Mouse (Mus musculus): ENCODE measurements around the gene Tex26. TPM values are rescaled to one million over a fixed set of nuclear protein-coding genes. Genes with fewer than 3 reads are reported as not detected.

Tex26 gene
- polyA plus RNA-seq, 2 experiments from 2014 or later, result not detected

DNA sequence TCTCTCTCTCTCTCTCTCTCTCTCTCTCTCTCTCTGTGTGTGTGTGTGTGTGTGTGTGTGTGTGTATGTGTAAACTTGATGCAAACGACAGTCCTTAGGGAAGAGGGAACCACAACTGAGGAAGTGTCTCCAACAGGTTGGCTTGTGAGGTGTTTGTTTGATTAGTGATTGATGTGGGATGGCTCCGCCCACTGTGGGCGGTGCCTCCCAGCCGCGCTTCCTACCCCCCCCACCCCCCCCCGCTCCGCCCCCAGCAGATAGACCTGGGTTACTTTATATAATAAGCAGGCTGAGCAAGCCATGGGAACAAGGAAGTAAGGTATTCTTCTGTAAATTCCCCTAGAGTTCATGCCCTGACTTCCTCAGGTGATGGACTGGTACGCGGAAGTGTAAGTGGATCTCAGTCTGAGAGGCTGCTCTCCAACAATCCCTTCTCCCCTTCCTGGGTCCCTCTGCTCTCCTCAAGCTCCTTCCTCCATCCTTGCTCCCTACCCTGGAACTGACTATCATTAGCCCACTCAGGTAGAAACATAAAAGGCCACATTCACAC, 5.2 kb upstream of the Tex26 start:
- peak; percentile 67 for ATAC-seq

DNA sequence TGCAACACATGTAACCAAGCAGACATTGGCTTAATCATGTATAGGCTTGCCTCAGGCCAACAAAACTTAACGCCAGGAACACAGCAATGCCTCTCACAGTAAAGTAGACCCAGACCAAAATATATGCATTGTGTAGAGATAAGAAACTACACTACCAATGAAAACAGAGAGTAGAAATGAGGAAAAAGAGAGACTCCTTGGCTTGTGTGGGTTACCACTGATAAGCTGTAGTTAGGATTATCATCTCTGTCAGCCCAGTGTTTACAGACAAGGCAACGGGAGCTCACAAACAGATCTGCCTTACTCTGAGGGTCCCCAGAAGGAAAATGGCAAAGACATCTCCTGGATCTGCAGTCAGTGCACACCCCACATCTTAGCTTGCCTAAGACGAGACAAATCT, 2.9 kb upstream of the Tex26 start:
- ATAC-seq, result no peak

DNA sequence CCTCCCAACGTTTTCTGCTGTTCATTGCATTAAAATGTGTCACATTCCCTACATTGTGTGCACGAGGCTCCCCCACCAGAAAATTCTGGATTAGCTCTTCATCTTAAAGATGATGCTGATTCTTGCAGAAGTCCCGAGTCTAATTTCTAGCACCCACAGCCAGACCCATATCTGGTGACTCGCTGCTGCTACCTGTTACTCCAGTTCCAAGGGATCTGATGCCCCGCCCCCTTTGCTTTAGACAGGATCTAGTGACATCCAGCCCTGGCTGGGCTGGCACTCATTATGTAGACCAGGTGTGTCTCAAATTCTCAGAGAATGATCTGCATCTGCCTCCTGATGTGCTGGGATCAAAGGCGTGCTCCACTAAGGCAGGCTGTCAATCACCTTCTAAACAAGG, 2.3 kb upstream of the Tex26 start:
- no peak for ATAC-seq

DNA sequence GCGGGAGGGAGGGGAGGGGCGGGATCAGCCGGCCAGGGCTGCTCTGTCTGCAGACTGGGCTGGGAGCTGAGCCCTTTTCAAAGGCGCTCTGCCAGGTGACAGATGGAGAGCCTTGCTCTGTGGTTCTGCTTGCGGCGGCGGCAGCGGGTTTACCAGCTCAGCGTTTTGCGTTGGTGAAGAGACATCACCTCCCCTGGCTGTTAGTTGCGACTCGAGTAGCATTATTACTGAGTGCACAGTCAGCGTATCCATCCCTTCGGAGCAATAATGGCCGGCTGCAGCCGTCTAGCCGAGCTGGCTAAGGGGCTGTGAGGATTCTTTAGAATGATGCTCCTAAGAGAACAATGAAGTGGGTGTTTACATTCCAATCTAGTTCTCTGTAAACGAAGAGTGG, 717 bp downstream of the Tex26 start:
- ATAC-seq, result peak; percentile 32

DNA sequence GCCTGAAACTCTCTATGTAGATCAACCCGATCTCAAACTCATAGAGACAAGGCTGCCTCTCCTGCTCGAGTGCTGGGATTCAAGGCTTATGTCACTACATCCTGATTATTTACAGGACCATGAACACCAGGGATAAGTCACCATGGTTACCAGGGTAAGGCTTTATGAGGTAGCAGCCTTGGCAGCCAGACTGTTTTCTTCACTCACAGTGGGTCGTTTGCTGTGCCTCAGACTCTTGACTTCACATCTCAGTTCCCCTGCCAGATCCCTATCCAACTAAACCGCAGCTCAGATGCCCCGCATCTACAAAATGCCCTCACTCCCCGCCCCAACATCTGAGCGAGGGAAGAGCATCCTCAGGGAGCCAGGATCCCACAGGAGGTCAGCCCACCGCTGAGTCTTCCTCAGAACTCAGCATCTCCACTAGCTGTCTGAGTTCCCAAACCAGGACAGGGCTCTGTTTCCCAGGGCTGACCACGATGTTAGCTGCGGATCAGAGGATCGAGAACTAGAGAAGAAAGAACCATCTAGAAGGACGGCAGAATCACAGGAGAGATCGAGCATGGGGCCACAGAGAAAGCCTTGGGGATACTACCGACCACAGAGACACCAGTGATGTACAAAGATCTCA, 2.3 kb downstream of the Tex26 start:
- no peak for ATAC-seq

DNA sequence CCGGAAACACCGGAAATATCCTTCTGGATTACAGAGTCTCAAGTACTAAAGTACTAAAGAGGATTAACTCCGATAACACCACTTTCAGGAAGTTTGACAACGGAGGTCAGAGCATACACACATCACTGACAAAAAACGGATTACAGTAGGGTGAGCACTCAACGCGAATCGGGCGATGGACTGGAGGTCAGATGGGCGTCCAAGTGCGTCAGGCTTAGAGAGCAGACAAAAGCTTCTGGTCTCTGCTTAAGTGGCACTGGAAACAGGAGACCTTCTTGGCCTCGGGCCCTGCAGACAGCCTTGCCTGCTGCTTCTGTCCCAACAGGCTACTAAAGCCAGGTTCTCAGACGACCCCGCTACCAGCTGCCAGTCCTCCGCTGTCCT, 2.8 kb downstream of the Tex26 start:
- ATAC-seq, result no peak

DNA sequence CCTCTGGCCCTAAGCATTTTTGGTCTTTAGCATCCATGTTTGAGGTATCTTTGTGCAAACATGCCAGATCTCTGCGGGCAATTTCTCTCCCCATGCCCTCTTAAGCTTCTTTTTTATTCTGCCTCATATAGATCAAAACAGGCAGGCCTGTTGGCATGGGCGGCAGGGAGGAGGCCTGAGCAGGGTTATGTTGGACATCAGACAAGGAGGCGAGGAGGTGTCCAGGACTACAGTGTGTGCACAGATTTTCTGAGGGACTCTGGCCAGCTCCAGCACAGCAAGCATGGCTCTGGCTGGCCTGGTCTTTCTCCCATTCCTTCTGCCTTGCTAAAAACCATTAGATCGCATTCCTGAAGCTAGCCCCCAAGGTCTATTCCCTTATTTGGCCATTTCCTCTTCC, 5.0 kb downstream of the Tex26 start:
- no peak for ATAC-seq

DNA sequence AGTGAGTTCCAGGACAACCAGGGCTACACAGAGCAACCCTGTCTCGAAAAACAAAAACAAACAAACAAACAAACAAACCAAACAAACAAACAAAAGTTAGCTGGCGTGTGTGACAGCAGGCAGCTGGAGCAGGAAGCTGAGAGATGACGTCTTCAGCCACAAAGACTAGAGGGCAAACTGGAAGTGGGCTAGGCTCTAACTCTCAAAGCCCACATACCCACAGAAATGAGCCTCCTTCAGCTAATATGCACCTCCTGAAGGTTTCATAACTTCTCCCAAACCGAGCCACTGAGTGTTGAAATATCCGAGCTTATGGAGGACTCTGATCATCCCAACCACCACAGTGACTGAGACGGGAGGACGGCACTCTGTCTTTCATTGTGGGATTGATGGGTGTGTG, 7.0 kb downstream of the Tex26 start:
- ATAC-seq, result no peak

DNA sequence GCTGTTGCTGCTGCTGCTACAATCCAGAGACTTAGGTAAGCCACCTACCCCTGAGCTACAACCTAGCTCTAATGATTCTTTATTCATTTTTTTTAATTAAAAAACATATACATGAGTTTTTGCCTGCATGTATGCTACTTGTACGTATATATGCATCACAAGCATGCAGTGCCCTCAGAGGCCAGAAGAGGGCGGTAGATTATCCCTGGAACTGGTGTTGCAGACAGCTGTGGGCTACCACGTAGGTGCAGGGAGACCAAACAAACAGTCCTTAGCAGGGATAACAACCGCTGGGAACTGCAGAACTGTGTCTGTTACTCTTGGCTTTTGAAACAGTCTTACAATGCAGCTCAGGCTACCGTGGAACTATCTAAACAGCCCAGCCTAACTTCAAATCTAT, 8.3 kb downstream of the Tex26 start:
- no peak for ATAC-seq

DNA sequence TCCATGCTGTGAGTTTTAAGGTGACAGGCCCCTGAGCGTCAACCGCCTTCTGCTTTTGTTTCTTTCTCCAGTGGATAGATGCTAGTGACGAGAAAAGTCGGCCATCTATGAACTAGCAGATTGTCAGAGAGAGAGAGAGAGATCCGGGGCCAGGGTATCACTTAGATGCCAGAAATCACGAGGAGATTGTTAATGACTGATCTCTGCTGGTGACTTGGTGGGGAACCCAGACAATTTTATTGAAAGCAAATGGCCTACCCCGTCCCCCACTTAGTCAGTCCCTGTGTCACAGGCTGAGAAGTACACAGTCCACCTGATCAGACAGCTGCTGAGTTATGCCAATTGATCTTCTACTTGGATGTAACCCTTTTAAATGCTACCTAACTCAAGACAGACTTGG, 9.9 kb downstream of the Tex26 start:
- ATAC-seq, result no peak

DNA sequence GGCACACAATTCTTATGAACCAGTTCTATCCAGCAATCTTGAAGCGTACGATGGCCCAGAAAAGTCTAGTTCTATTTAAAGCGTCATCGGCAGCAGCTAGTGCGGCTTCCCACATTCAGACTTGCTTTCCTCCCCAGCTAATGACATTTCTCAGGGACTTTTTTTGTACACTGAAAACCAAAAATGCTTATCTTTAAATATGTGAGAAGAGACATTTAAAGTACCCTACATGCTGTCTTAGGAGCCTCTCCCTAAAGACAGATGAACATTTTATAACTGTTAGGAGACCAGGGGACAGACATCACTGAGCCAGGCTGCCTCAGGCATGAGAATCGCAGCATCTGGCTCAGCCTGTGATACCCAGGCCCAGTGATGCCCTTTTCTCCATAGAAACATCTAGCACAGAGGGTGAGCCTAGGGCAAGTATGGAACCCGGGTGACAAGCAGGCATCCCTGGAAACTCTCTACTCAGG, 11.8 kb downstream of the Tex26 start:
- ATAC-seq, result no peak

DNA sequence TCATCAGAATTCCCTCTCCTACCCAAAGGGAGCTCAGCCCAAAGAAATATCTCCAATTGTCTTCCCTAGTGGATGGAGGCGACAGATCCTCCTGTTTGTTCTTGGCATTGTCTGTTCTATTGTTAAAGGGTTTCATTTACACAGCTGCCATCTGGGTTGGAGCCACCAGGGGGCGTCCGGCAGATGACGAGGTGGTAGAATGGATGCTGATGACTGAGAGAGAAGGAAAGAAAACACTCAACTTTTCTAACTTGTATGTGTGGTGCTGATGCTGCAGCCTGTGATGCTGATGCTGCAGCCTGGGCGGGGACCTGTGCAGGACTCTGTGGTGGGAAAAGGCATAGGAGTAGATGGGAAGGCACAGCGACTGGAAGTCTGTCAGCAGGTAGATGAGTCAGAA, 14.8 kb downstream of the Tex26 start:
- ATAC-seq, result peak; percentile 84

DNA sequence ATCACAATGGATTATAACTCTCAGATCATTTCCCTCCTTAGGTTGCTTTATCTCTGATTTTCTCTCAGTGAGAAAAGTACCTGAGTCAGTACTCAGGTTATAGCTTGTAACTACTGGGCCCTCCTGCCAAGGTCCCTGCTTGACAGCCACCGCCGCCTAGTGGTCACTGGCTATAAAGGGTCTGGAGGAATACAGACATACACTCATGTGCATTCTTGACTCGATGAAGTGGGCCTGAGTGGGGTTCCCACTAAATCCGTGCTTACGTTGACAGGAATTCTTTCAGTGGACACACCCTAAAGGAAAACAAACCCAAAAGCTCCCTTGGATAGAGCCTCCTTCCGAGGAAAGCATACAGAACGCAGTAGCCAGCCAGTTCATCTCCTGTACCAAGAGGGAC, 17.1 kb downstream of the Tex26 start:
- no peak for ATAC-seq

DNA sequence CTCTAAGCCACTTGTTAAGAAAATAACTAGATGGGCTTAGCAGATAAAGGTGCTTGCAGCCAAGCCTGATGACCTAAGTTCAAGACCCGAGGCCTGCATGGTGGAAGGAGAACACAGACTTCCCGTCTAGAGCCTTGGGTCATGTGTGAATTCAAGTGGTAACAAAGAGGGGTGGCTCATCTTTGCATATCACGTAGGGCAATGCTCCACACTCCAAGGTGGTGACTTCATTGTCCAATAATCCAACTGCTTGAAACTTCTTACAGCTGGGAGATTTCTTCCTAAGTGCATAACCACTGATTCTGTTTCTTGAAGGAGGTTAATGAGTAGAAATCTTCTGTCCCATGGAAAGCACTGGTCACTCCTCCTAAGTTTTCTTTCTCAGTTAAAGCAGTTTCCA, 22.6 kb downstream of the Tex26 start:
- ATAC-seq, result no peak

DNA sequence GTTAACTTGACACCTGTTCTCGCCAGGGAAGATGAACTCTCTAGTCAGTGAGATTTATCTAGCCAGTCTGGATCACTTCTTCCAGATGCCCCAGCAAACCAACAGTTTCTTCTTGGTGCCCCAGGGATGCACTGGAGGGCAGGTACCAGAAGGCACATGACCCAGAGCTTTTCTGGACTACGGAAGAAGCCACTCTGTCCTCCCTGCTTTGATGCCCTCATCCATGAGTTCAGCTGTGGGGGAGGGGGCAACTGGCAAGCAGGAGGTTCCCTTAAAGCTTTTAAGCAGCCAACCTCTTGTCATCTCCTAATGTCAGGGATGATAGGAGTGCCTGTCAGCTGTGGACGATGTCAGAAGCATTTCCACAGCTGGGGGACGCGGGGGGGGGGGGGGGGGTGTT, 25.8 kb downstream of the Tex26 start:
- ATAC-seq, result no peak

DNA sequence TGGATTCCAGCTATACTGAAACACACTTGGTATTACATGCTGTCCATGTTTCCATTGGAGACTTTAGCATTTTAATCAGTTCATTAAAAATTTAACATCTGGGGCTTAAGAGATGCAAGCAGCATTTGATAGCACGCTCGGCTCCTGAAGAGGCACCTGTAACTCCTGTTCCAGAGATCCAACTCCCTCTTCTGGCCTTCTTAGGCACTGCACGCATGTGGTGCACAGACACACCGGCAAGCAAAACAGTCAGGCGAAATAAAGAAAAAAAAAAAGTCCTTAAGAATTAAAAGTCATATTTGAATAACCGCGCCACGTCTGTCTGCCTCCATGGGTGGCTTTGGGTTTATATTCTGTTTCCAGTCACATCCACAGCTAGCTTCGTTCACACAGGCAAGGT, 34.7 kb downstream of the Tex26 start:
- no peak for ATAC-seq

DNA sequence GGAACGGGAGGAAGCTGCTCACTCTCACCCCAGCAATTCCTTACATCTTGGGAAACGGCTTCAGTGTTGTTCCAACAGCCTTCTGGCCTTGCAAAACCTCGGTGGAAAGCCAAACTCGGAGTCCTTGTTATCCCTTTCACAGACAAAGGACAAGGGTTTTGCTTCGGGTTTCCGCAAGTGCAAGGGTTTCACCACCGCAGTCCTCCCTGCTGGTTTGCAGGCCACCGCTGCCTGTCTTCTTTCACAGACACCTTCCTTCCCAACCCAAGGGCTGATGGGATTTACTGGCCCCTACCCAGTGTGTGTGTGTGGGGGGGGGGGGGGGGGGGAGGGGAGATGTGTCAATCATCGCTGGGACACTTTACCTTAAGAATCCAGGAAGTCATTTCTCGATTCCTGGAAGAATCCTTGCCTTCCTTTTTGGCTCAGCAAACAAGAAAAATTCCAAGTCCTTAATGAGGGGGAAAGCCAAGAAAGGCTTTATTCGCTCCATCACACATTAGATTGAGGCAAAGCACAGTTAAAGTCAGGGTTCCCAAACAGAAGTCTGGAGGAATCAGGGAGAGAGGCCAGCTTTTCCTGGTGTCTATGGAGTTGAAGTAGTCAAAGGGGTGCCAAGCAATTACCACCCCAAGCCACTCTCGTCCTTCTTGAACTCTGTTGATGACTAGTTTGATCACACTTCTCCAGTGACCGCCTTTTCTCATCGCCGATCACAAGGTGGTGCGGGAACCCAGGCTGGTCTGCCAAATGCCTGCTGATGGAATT, 35.4 kb downstream of the Tex26 start:
- no peak for ATAC-seq

DNA sequence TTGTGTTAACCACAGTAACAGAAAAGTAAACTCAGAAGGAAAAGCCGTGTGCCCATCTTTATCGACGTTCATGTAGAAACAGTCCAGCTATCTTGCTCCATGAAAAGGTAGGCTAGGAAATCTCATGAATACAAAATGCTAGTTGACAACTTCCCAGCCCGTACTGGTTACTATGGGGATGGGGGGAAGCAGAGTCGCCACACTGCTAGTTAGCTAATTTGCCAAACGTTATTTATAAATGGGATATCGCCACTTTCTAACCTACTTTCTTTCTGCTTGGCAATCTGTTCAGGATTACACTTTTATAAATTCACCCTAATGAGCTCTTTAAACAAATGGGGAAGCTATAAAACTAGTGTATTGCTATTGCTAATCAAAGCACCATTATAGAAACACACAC, 42.5 kb downstream of the Tex26 start:
- no peak for ATAC-seq

DNA sequence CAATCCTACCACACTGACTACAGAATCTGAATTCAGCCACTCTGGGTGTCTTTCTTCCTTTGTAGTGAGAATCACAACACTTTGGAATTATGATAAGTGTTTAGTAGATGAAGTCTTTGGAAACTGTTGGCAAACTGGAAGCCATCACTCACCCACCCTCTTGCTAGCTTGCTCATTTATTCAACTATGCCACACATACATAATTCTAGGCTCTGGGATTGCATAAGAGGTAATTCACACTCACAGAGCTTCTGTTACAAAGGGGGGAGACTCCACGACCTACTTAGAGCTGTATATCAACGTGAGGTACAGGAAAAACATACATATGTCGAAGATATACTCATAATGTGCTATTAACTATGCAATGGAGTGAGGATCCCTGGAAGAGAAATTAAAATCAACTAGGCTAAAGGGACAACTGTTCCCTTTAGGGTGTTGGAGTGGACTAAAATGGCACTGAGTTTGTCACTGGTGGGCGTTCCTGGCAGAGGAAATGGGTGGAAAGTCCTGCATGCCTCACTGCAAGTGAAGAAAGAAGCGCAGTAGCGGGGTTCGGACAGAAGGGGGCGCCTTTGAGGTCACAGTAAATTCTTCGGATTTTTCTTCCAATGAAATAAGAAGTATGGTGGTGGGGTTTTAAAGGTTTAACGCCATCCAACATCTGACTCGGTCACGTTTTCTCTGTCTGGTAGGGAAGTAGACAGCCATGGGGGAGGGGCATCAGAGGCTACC, 44.0 kb downstream of the Tex26 start:
- no peak for ATAC-seq

DNA sequence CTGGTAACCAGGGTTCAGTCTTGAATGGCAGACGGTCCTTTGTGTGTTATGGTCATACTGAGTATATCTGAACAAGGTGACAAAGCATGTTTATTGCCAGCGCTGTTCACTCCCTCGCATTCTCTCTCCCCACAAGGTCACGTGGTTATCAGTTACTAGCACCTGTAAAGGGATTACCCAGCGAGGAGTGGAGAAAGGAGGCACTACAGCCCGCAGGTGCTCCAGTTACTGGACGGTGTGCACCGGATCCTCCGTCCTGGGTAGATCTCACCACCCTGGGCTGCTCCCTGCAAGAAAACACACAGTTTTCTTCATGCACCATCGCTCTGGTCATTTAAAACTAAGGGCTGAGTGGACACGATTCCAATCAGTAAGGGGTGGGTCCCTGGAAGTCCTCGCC, 44.8 kb downstream of the Tex26 start:
- no peak for ATAC-seq

DNA sequence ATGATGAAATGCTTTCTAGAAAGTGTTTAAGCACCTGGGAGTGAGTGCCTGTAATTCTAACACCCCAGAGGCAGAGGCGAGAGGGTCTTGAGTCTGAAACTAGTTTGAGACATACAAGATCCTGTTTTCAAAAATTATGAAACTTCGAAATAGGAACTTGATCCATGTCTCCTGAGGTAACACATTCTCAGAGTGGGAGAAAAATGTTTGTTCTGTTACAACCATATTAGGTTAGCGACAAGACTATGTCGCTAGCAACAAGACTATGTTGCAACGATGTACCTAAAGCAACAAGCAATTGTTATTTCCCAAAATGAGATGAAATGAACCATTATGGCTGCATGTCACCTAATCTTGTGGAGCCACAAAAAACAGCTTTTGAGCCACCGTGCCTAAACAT, 46.0 kb downstream of the Tex26 start:
- ATAC-seq, result no peak

DNA sequence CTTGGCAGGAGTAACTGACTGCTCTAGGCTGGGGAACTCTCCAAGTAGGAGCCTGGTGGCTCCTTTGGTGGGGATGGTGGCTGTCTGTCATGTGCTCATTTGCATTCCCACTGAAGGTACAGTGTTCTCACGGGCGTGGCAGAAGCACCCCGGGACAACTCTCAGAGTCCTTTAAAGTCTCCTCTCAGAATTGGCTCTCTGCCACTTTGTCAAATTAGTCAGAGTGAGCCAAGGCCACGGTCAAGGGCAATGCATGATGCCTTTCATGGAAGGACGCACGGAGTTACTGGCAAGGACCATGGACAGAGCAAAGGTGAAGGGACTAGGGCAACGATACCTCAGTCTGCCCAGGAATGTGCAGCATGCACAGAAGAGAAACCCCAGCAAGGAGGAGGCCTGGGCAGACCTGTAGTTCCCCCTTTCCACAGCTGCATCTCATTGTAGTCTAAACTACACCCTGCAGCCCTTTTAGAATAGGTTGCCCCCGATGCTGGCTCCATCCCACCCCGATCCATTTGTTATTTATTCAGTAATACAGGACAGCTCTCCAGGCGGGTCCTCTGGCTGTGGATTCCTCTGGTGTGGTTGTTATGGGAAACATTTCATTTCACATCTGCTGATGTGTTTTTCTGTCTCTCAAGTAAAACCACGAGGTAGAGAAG, 49.0 kb downstream of the Tex26 start:
- no peak for ATAC-seq

DNA sequence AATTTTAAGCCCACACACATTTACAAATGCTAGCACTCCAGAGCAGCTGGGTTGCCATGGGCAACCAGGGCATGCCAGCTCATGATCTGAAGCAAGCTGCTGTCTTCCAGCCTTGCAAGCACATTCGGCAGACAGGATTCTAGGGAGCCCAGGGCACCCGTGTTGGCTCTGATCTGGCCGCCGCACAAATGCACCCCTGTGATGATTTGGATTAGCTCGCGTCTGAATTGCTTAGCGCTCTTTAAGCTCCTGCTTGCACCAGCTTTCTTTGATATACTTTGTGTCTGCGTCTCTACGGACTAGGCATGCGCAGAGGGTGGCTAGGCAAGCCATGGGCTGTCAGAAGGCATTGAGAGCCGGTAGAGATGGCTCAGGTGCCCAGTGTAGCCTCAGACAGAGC, 49.7 kb downstream of the Tex26 start:
- no peak for ATAC-seq
